Mouse (Mus musculus): ENCODE measurements at regions not wholly inside any gene's neighbourhood (a gene's known extent, or its start where the extent isn't known, plus 50 kb on each side); places are given as distances from the start of the nearest gene placed in this dataset.

DNA sequence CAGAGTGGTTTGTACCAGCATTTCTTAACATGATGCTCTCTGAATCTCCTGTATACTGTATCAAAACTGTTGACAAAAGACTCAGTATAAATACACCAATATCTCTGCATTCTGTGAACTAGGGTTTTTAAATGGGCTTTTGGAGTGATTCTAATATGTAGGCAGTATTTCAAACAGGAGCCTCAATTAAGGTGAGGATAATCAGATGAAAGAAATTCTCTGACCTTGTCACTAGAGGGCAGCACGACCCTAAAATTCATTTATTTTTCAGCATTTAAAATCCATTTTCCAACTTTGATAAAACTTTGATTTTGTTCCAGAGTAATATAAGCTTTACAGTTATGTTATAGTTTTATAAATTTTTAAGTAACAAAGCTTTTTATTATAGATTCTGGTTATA, 114.5 kb downstream of the Rfx6 start:
- H3K27ac ChIP-seq = no peak overlapping the region
- DNase-seq (ENCODE audit: low spot score in 2 of 2) = peak in 1 of 2 experiments; percentile 26
- TF ChIP-seq CTCF (conservative IDR thresholded peaks at IDR 0.05) = peak; percentile 81
- H3K4me3 ChIP-seq = no peak overlapping the region

DNA sequence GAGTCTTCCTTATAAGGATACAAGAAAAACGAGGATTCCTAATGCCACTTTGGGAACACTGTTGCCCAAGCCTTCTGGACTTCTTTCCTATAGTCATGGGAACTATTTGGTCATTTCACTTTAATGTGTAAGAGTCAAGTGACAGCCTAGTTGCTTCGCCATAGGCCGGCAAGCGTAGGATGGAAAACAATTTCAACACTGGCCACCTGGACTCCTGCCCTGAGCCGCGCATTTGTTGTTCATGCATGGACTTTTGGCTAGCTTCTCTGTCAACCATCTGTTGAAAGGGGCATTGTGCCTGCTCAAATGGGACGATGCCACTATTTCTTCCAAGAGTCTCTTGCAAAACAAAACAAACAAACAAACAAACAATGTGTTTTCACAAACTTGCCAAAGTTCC, 116.3 kb downstream of the Rfx6 start:
- no peak for TF ChIP-seq CTCF (conservative IDR thresholded peaks at IDR 0.05)
- Histone ChIP-seq H3K4me3 (no peak overlapping the region), H3K27ac (no peak overlapping the region)
- DNase-seq (ENCODE audit: low spot score in 2 of 2) = no peak

- no peak overlapping the region for H3K27ac ChIP-seq
- no peak for TF ChIP-seq CTCF (conservative IDR thresholded peaks at IDR 0.05)
- no peak for DNase-seq (ENCODE audit: low spot score in 2 of 2)
- H3K4me3 ChIP-seq = no peak overlapping the region
Measured at GRCm38 (mm10) chr10:51816626-51817025, 139.1 kb downstream of the Rfx6 start.

- no peak for TF ChIP-seq CTCF (conservative IDR thresholded peaks at IDR 0.05)
- Histone ChIP-seq H3K4me3 (no peak overlapping the region), H3K27ac (no peak overlapping the region)
- DNase-seq (ENCODE audit: low spot score in 2 of 2) = no peak
Measured at GRCm38 (mm10) chr10:51823900-51824299, 146.3 kb downstream of the Rfx6 start.

GRCm38 (mm10) chr10:51826431-51826964, 148.9 kb downstream of the Rfx6 start:
- Histone ChIP-seq H3K4me3 (no peak overlapping the region), H3K27ac (no peak overlapping the region)
- DNase-seq (ENCODE audit: low spot score in 2 of 2) = no peak
- TF ChIP-seq CTCF (conservative IDR thresholded peaks at IDR 0.05) = no peak

DNA sequence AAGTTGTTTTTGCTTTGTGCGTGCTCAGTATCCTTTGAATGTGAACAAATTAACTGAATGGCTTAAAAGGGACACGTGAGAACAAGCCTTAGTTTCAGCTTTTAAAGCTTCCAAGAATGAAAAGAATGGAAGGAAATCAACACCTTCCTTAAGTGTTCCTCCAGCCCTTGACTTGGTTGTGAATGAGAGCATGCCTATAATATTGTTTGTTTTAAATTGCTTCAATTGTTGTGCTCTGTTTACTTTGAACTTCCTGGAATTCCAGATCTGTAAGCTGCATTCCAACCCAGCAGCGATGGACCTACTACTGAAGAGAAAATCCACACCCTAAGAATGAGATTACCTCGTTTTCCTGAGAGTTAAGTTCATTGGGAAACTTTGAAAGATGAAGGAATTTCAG, 154.9 kb downstream of the Rfx6 start:
- Histone ChIP-seq H3K4me3 (peak overlapping the region; percentile 17; the same call in 1 of the 2 replicates), H3K27ac (no peak overlapping the region)
- DNase-seq (ENCODE audit: low spot score in 2 of 2) = no peak
- no peak for TF ChIP-seq CTCF (conservative IDR thresholded peaks at IDR 0.05)

DNA sequence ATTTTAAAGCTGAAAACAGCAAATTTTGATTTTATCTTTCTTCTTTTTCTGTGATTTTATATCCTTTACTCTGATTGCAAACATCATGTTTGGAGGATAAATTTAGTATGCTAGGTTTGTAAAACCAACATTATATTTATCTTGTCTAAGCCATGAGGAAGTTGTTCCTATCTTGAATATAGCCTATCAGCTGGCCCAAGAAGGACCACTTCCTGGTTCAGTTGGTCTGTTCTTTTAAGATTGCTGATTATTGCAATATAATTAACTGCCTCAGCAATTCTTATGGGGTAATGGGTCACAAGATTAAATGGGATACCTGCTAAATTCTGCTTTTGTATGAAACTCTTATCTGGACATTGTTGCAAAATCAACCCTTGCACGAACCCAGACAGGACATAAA, 165.5 kb downstream of the Rfx6 start:
- DNase-seq (ENCODE audit: low spot score in 2 of 2) = no peak
- H3K27ac ChIP-seq = no peak overlapping the region
- H3K4me3 ChIP-seq = no peak overlapping the region
- no peak for TF ChIP-seq CTCF (conservative IDR thresholded peaks at IDR 0.05)

GRCm38 (mm10) chr10:51846287-51846686, 168.7 kb downstream of the Rfx6 start:
- DNase-seq (ENCODE audit: low spot score in 2 of 2) = no peak
- TF ChIP-seq CTCF (conservative IDR thresholded peaks at IDR 0.05) = no peak
- no peak overlapping the region for H3K4me3 ChIP-seq
- H3K27ac ChIP-seq = no peak overlapping the region

- no peak for DNase-seq (ENCODE audit: low spot score in 2 of 2)
- Histone ChIP-seq H3K4me3 (no peak overlapping the region), H3K27ac (no peak overlapping the region)
- TF ChIP-seq CTCF (conservative IDR thresholded peaks at IDR 0.05) = no peak
Measured at GRCm38 (mm10) chr10:51869409-51869808, 152.9 kb upstream of the Vgll2 start.

DNA sequence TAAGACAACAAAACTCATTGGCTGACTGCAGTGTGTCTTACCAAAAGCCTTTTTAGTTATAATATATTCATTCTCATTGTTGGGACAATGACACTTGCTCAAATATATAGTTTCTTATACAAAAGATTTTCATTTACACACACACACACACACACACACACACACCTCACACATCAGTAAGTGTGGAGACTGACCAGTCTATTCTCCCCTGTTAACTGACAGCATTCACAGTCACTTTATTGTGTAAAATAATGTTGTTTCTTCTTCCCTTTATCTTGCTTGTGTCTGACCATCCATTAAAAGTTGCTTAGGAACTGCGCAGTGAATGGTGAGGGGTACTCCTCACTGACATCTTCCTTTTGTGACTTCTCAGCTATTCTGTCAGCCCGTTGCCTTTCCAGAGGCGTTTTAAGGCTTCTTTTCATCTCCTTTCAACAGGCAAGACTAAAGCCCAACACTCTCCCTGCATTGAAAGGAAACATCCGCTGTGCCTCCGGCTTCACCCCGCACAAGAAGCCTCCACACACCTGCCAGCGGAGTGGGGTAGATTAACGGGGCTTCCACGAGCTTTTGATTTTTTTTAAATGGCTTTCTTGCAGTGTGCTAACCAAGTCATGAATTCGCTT, 111.1 kb upstream of the Vgll2 start:
- DNase-seq (ENCODE audit: low spot score in 2 of 2) = no peak
- H3K4me3 ChIP-seq = no peak overlapping the region
- no peak overlapping the region for H3K27ac ChIP-seq
- no peak for TF ChIP-seq CTCF (conservative IDR thresholded peaks at IDR 0.05)

DNA sequence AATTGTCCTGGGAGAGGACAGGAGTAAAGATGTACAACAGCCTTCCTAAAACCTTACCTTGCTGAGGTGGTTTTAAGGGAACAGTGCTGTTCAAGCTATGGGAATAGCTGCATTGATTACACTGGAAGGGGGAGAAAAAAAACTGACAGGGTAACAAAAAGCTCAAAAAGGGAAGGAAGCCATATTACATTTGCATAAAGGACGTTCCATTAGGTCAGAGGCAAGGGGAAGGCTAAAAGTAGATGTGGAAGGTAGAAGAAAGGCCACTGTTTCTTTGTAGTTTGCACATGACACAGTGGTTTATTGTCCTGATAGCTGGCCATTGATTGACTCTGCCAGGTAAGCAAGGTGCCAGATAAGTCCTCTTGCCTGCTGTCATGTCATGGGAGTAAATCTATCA, 110.2 kb upstream of the Vgll2 start:
- no peak for DNase-seq (ENCODE audit: low spot score in 2 of 2)
- no peak overlapping the region for H3K4me3 ChIP-seq
- no peak overlapping the region for H3K27ac ChIP-seq
- TF ChIP-seq CTCF (conservative IDR thresholded peaks at IDR 0.05) = no peak

GRCm38 (mm10) chr10:51926644-51927043, 95.7 kb upstream of the Vgll2 start:
- Histone ChIP-seq H3K4me3 (no peak overlapping the region), H3K27ac (no peak overlapping the region)
- DNase-seq (ENCODE audit: low spot score in 2 of 2) = no peak
- no peak for TF ChIP-seq CTCF (conservative IDR thresholded peaks at IDR 0.05)

- no peak for TF ChIP-seq CTCF (conservative IDR thresholded peaks at IDR 0.05)
- H3K4me3 ChIP-seq = no peak overlapping the region
- no peak overlapping the region for H3K27ac ChIP-seq
- no peak for DNase-seq (ENCODE audit: low spot score in 2 of 2)
Measured at GRCm38 (mm10) chr10:51929341-51929740, 93.0 kb upstream of the Vgll2 start.

DNA sequence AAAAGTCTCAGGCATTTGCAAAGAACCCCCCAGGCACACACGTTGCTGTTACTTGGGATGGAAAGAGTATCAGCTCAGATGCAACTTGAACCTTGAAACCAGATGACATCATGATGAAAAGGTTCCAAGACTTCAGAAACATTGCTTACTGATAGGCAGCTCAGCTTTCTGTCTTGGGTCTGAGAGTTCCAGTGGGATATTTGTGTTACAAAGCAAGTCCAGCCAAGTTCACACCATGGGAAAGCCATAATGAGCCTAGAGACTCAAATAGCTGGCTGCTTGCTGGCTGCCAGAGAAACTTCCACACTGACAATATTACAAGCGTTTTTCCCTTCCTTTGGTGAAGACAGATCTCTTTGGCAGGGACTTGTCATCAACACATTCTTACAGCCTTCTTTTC, 92.0 kb upstream of the Vgll2 start:
- DNase-seq (ENCODE audit: low spot score in 2 of 2) = no peak
- TF ChIP-seq CTCF (conservative IDR thresholded peaks at IDR 0.05) = no peak
- H3K4me3 ChIP-seq = no peak overlapping the region
- no peak overlapping the region for H3K27ac ChIP-seq

Data from layer of hippocampus, adult 2 months (tissue).